Mouse (Mus musculus) c-Kit-negative CD71-positive TER-119-positive erythroid progenitor cells, embryonic 14.5 days (primary cell): Measurements from ENCODE around the gene Gamt.
A peak's percentile ranks its signal among the peaks of the same experiment; 100 is the strongest.
"Not testable (repeated sequence)": the region's sequence is repeated elsewhere in the genome, so short reads cannot be mapped to it uniquely, and the experiment has no call there.

Source experiments
- DNase-seq: peaks from one replicate; pipeline ENCODE4 v3.0.0-alpha.2; 2013; ENCODE audit warnings: low read depth, low spot score

The Gamt gene

GRCm38 (mm10) chr10:80258752-80259462 is 1.9 kb downstream of the Gamt start:
- no peak for DNase-seq

GRCm38 (mm10) chr10:80257936-80258335 is 2.9 kb downstream of the Gamt start:
- no peak for DNase-seq

- no peak for DNase-seq
Observed at GRCm38 (mm10) chr10:80255881-80256535, 4.8 kb downstream of the Gamt start.

GRCm38 (mm10) chr10:80254331-80255297 is 6.2 kb downstream of the Gamt start:
- DNase-seq, result no peak

- no peak for DNase-seq
Observed at GRCm38 (mm10) chr10:80253551-80253950, 7.3 kb downstream of the Gamt start.

- no peak for DNase-seq
Observed at GRCm38 (mm10) chr10:80252493-80253274, 8.1 kb downstream of the Gamt start.

- no peak for DNase-seq
Observed at GRCm38 (mm10) chr10:80252011-80252410, 8.8 kb downstream of the Gamt start.

- DNase-seq, result no peak
Observed at GRCm38 (mm10) chr10:80250573-80250972, 10.2 kb downstream of the Gamt start.

- DNase-seq, result no peak
Observed at GRCm38 (mm10) chr10:80250059-80250458, 10.8 kb downstream of the Gamt start.

GRCm38 (mm10) chr10:80248971-80249640 is 11.7 kb downstream of the Gamt start, which contains the start of gene Ndufs7:
Gene Ndufs7 (plus strand): TSS chr10:80249121.
- peak; percentile 96 for DNase-seq

- not testable (repeated sequence) for DNase-seq
Observed at GRCm38 (mm10) chr10:80248437-80248836, 12.4 kb downstream of the Gamt start.

GRCm38 (mm10) chr10:80247849-80248248 is 13.0 kb downstream of the Gamt start:
- no peak for DNase-seq

GRCm38 (mm10) chr10:80245600-80245999 is 15.2 kb downstream of the Gamt start:
- DNase-seq, result peak; percentile 79

- DNase-seq, result no peak
Observed at GRCm38 (mm10) chr10:80244791-80245399, 15.9 kb downstream of the Gamt start.

- no peak for DNase-seq
Observed at GRCm38 (mm10) chr10:80242607-80243006, 18.2 kb downstream of the Gamt start.

GRCm38 (mm10) chr10:80242088-80242487 is 18.7 kb downstream of the Gamt start:
- DNase-seq, result no peak

- DNase-seq, result no peak
Observed at GRCm38 (mm10) chr10:80239791-80240190, 21.0 kb downstream of the Gamt start.

- no peak for DNase-seq
Observed at GRCm38 (mm10) chr10:80238306-80238705, 22.5 kb downstream of the Gamt start.

- no peak for DNase-seq
Observed at GRCm38 (mm10) chr10:80237020-80237419, 23.8 kb downstream of the Gamt start.

GRCm38 (mm10) chr10:80236145-80236825 is 24.5 kb downstream of the Gamt start:
- DNase-seq, result no peak
